In the genomic region with DNA sequence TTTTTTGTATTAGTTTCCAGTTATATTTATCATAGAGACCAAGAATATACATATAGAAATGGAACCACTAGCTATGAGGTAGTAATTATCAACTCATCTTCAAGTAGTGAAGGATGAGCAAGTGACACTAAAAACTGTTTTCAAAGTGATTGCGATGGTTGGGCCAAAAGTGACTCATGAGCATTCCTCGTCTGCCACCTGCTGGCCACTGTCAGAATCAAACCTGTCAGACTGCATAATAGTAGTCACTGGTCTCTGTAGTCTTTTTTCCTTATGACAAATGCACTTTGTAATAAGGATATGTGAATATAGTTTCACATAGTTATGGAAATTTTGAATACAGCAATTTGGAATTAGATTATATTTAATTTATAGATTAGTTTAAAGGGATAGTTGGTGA, we compare ENCODE assay signal across 9 mouse cellular contexts. TPM values are rescaled to one million over a fixed set of nuclear protein-coding genes. Genes with fewer than 3 reads are reported as not detected.
DNase-seq lines count a peak whose midpoint lies in the region; ATAC-seq and TF ChIP-seq lines count a peak whose summit lies in the region.
"Had no signal": no experiment of that assay in that cellular context is flagged by ENCODE, and none has a peak within 500 bp of the region (broad histone marks: within the 10 kb centered on the region; RNA-seq: fewer than 3 reads in every experiment).

No protein-coding gene starts in this region.

- peak; percentile 19 for DNase-seq in G1E (ENCODE audit: low spot score)
- DNase-seq in cerebellum, postnatal 10 days = peak; percentile 78 to 80
- peak; percentile 64 to 72 for DNase-seq in frontal cortex, postnatal 36 days (ENCODE audit: low spot score in 2 of 2)
- peak; percentile 70 for DNase-seq in kidney, adult 2 months
- peak; percentile 78 for DNase-seq in limb, embryonic 14.5 days (ENCODE audit: low spot score)
- DNase-seq in neural tube, embryonic 11.5 days (ENCODE audit: low spot score) = peak; percentile 72
- DNase-seq in urinary bladder, postnatal 36 days (ENCODE audit: low spot score in 2 of 2) = peak; percentile 51 to 58

- TF ChIP-seq CTCF in C2C12 (IDR thresholded peaks at IDR 0.05; ENCODE audit: control insufficient read depth, insufficient read depth, insufficient read length) = peak; percentile 49
- peak; percentile 33; the same call in 1 of the 2 replicates for TF ChIP-seq CTCF in G1E (IDR thresholded peaks at IDR 0.05; ENCODE audit: low read depth, low read length)
- TF ChIP-seq CTCF in kidney, adult 2 months (conservative IDR thresholded peaks at IDR 0.05; ENCODE audit: insufficient read depth, insufficient read length, low read depth, low read length) = peak; percentile 93

- peak; percentile 22; the same call in 1 of the 2 replicates for ATAC-seq in G1E (ENCODE audit: extremely low read depth, insufficient number of reproducible peaks, low FRiP score, poor library complexity, severe bottlenecking)
- no peak for ATAC-seq in limb, embryonic 14.5 days (ENCODE audit: low FRiP score, low read depth)
- peak; percentile 68 for ATAC-seq in neural tube, embryonic 11.5 days (ENCODE audit: insufficient read depth, low FRiP score, low TSS enrichment)

- no peak overlapping the region for H3K9ac ChIP-seq in limb, embryonic 14.5 days (ENCODE audit: low read depth, low read length, severe bottlenecking)
- no peak overlapping the region for H3K9ac ChIP-seq in neural tube, embryonic 11.5 days (ENCODE audit: low read length)

- H3K4me3 ChIP-seq in C2C12 (ENCODE audit: insufficient read depth, poor library complexity, severe bottlenecking) (no peak overlapping the region), G1E (ENCODE audit: low read depth, low read length) (no peak overlapping the region)
- H3K4me3 ChIP-seq in kidney, adult 2 months (ENCODE audit: insufficient read depth, low read depth, low read length) = no peak overlapping the region
- H3K4me3 ChIP-seq in limb, embryonic 14.5 days (replicated peaks; ENCODE audit: low read length) = no peak overlapping the region
- H3K4me3 ChIP-seq in neural tube, embryonic 11.5 days (ENCODE audit: low read depth, low read length) = no peak overlapping the region

- H3K79me3 ChIP-seq in C2C12 (ENCODE audit: low read depth) = no peaks in the 10 kb centered on the region

- no peaks in the 10 kb centered on the region for H3K79me2 ChIP-seq in C2C12 (ENCODE audit: control insufficient read depth, insufficient read depth)

- H3K27me3 ChIP-seq in C2C12 (ENCODE audit: control insufficient read depth, insufficient read depth, insufficient read length) (no peaks in the 10 kb centered on the region), G1E (ENCODE audit: insufficient read depth, low read length) (peaks cover 8% of the 10 kb centered on the region)
- H3K27me3 ChIP-seq in kidney, adult 2 months (replicated peaks; ENCODE audit: control insufficient read depth, insufficient read depth, low read length) = no peaks in the 10 kb centered on the region
- H3K27me3 ChIP-seq in limb, embryonic 14.5 days (ENCODE audit: control insufficient read depth, insufficient read depth, low read length) = peaks cover 11% of the 10 kb centered on the region; the same call in 1 of the 2 replicates
- H3K27me3 ChIP-seq in neural tube, embryonic 11.5 days (ENCODE audit: control insufficient read depth, insufficient read depth, low read length) = no peaks in the 10 kb centered on the region

- no peak overlapping the region for H3K4me2 ChIP-seq in limb, embryonic 14.5 days (replicated peaks; ENCODE audit: low read depth, low read length, severe bottlenecking)
- no peak overlapping the region for H3K4me2 ChIP-seq in neural tube, embryonic 11.5 days (ENCODE audit: low read depth)

- H3K4me1 ChIP-seq in G1E (ENCODE audit: insufficient read depth, low read depth, low read length) = 0 out of 2 replicates have a peak, but pooled peaks cover 2% of the 10 kb centered on the region
- no peaks in the 10 kb centered on the region for H3K4me1 ChIP-seq in kidney, adult 2 months (ENCODE audit: control insufficient read depth, insufficient read depth, low read length)
- H3K4me1 ChIP-seq in limb, embryonic 14.5 days (ENCODE audit: control insufficient read depth, insufficient read depth, low read length) = no peaks in the 10 kb centered on the region
- no peaks in the 10 kb centered on the region for H3K4me1 ChIP-seq in neural tube, embryonic 11.5 days (ENCODE audit: control insufficient read depth, insufficient read depth, low read length)

- H3ac ChIP-seq in C2C12 (ENCODE audit: control insufficient read depth, insufficient read length, low read depth) = no peak overlapping the region

- TF ChIP-seq POLR2A in kidney, adult 2 months (IDR thresholded peaks at IDR 0.05; ENCODE audit: low read depth, low read length) = no peak
- no peak for TF ChIP-seq POLR2A in limb, embryonic 14.5 days (IDR thresholded peaks at IDR 0.05; ENCODE audit: borderline replicate concordance, extremely low read depth, insufficient read depth, insufficient read length)

- H3K36me3 ChIP-seq in C2C12 (ENCODE audit: control insufficient read depth, insufficient read depth) = no peaks in the 10 kb centered on the region
- no peaks in the 10 kb centered on the region for H3K36me3 ChIP-seq in G1E (replicated peaks)
- H3K36me3 ChIP-seq in kidney, adult 2 months (ENCODE audit: control insufficient read depth, insufficient read depth, low read length) = no peaks in the 10 kb centered on the region
- no peaks in the 10 kb centered on the region for H3K36me3 ChIP-seq in limb, embryonic 14.5 days (ENCODE audit: control insufficient read depth, insufficient read depth, low read length)
- no peaks in the 10 kb centered on the region for H3K36me3 ChIP-seq in neural tube, embryonic 11.5 days (ENCODE audit: control insufficient read depth, insufficient read depth, low read length)

- 0% methylated on average over 2 of the region's 2 CpGs for WGBS in kidney, adult 2 months
- 3% methylated on average over 2 of the region's 2 CpGs for WGBS in limb, embryonic 14.5 days
- 6% methylated on average over 2 of the region's 2 CpGs for WGBS in neural tube, embryonic 11.5 days

- no peaks in the 10 kb centered on the region for H3K9me3 ChIP-seq in G1E (replicated peaks)
- H3K9me3 ChIP-seq in limb, embryonic 14.5 days (ENCODE audit: control insufficient read depth, low read length) = no peaks in the 10 kb centered on the region
- no peaks in the 10 kb centered on the region for H3K9me3 ChIP-seq in neural tube, embryonic 11.5 days (ENCODE audit: control insufficient read depth, low read length)

- no peak overlapping the region for H3K27ac ChIP-seq in kidney, adult 2 months (ENCODE audit: insufficient read depth, low read depth, low read length)
- H3K27ac ChIP-seq in limb, embryonic 14.5 days (replicated peaks; ENCODE audit: low read depth, low read length) = no peak overlapping the region
- H3K27ac ChIP-seq in neural tube, embryonic 11.5 days (ENCODE audit: low read depth, low read length) = no peak overlapping the region

TF ChIP-seq in C2C12, 6 proteins besides CTCF, POLR2A, EP300 and RAD21:
- no peak for TF ChIP-seq MYOD1 (IDR thresholded peaks at IDR 0.05; ENCODE audit: control insufficient read depth, insufficient read length, low read depth)
- no peak for TF ChIP-seq CEBPB (IDR thresholded peaks at IDR 0.05; ENCODE audit: low read depth)
- no peak for TF ChIP-seq MYOG (IDR thresholded peaks at IDR 0.05; ENCODE audit: control insufficient read depth, extremely low read depth, insufficient read length)

RNA-seq across cellular contexts. Expression of a gene that starts 5.3 kb away (rescaled TPM):
- not detected for polyA plus RNA-seq in C2C12 (2012; fragmentation: generic; extraction: Trizol)
- 0.90 and 1.7 TPM in 2 replicates for total RNA-seq in G1E (2014; fragmentation: Nextera tagmentation)
- total RNA-seq in G1E (2017) = 0.23 and 0.98 TPM in 2 replicates
- polyA plus RNA-seq in G1E (2012) = not detected in 2 replicates
- 0.42 and 1.1 TPM in 2 replicates for polyA plus RNA-seq in kidney, adult 2 months (2012; rRNA removed)
- polyA plus RNA-seq in limb, embryonic 14.5 days (2012; rRNA removed) = 0.31 and 0.65 TPM in 2 replicates
- not detected in 2 replicates for polyA plus RNA-seq in limb, embryonic 14.5 days (2014; fragmentation: Nextera tagmentation; extraction: Ambion mirVana)
- not detected in 2 replicates for polyA plus RNA-seq in neural tube, embryonic 11.5 days (2014; fragmentation: Nextera tagmentation; extraction: Ambion mirVana)
- polyA plus RNA-seq: heart, embryonic 16.5 days had no signal

RNA-seq across cellular contexts. Expression of a gene that starts 17.9 kb away (rescaled TPM):
- 0.66 TPM for polyA plus RNA-seq in C2C12 (2012; fragmentation: generic; extraction: Trizol)
- not detected in 2 replicates for total RNA-seq in G1E (2014; fragmentation: Nextera tagmentation)
- total RNA-seq in G1E (2017) = 0.82 TPM in 1 of 2 replicates, not detected in the other
- not detected in 2 replicates for polyA plus RNA-seq in G1E (2012)
- polyA plus RNA-seq in kidney, adult 2 months (2012; rRNA removed) = 0.69 and 1.6 TPM in 2 replicates
- polyA plus RNA-seq in limb, embryonic 14.5 days (2012; rRNA removed) = 2.3 and 2.9 TPM in 2 replicates
- polyA plus RNA-seq in limb, embryonic 14.5 days (2014; fragmentation: Nextera tagmentation; extraction: Ambion mirVana) = 1.8 and 2.8 TPM in 2 replicates
- not detected in 2 replicates for polyA plus RNA-seq in neural tube, embryonic 11.5 days (2014; fragmentation: Nextera tagmentation; extraction: Ambion mirVana)

RNA-seq across cellular contexts. Expression of a gene that starts 21.9 kb away (rescaled TPM):
- 10.2 TPM for polyA plus RNA-seq in C2C12 (2012; fragmentation: generic; extraction: Trizol)
- total RNA-seq in G1E (2014; fragmentation: Nextera tagmentation) = 6.6 and 12.9 TPM in 2 replicates
- total RNA-seq in G1E (2017) = 12.8 and 16.0 TPM in 2 replicates
- polyA plus RNA-seq in G1E (2012) = 12.4 and 18.0 TPM in 2 replicates
- 23.4 and 45.0 TPM in 2 replicates for polyA plus RNA-seq in kidney, adult 2 months (2012; rRNA removed)
- polyA plus RNA-seq in limb, embryonic 14.5 days (2012; rRNA removed) = 48.5 and 50.7 TPM in 2 replicates
- polyA plus RNA-seq in limb, embryonic 14.5 days (2014; fragmentation: Nextera tagmentation; extraction: Ambion mirVana) = 55.0 and 55.8 TPM in 2 replicates
- 87.7 and 93.3 TPM in 2 replicates for polyA plus RNA-seq in neural tube, embryonic 11.5 days (2014; fragmentation: Nextera tagmentation; extraction: Ambion mirVana)

Comparison
In these comparisons a context has a peak if more than half of its experiments do, and no peak if none do; other contexts are left out.
1. CTCF ChIP-seq: peak in every context shown above with its lines; median percentile 93 in kidney, adult 2 months; 49 in C2C12; 33 in G1E.
2. DNase-seq: peak in every context shown above with its lines; median percentile 79 in cerebellum, postnatal 10 days; 78 in limb, embryonic 14.5 days; 72 in neural tube, embryonic 11.5 days; 70 in kidney, adult 2 months; 68 in frontal cortex, postnatal 36 days; 54 in urinary bladder, postnatal 36 days; 19 in G1E.